Mouse (Mus musculus) forebrain, embryonic 16.5 days (tissue): ENCODE results near the gene Rps5. TPM values are rescaled to one million over a fixed set of nuclear protein-coding genes. Genes with fewer than 3 reads are reported as not detected.
"Not testable (repeated sequence)": the region's sequence is repeated elsewhere in the genome, so short reads cannot be mapped to it uniquely, and the experiment has no call there.

ENCODE experiments used
- ATAC-seq: fragments of 200-750 bp; cut with Nextera tagmentation; 2 replicates; pipeline ENCODE4 v1.8.0; 2017; ENCODE audit warnings: mild to moderate bottlenecking, moderate library complexity
- H3K27ac ChIP-seq: fragments of 300-500 bp; sonication (generic); 2 replicates; pipeline ENCODE4 v1.5.1; 2014; ENCODE audit warnings: low read length, control low read depth
- H3K27me3 ChIP-seq: fragments of 300-500 bp; sonication (generic); replicated peaks from 2 replicates; pipeline ENCODE4 v1.6.1; 2014; ENCODE audit warnings: low read length; ENCODE audit not compliant: control insufficient read depth, insufficient read depth
- H3K36me3 ChIP-seq: fragments of 300-500 bp; sonication (generic); 2 replicates; pipeline ENCODE4 v1.6.1; 2014; ENCODE audit not compliant: control insufficient read depth, insufficient read depth
- H3K4me1 ChIP-seq: fragments of 300-500 bp; sonication (generic); replicated peaks from 2 replicates; pipeline ENCODE4 v1.6.1; 2014; ENCODE audit warnings: low read length; ENCODE audit not compliant: control insufficient read depth, insufficient read depth
- H3K4me2 ChIP-seq: fragments of 300-500 bp; sonication (generic); 2 replicates; pipeline ENCODE4 v1.6.1; 2014; ENCODE audit warnings: mild to moderate bottlenecking, low read length, control low read depth
- H3K4me3 ChIP-seq: fragments of 300-500 bp; sonication (generic); replicated peaks from 2 replicates; pipeline ENCODE4 v1.5.1; 2014; ENCODE audit warnings: mild to moderate bottlenecking, low read length, control low read depth
- H3K9ac ChIP-seq: fragments of 300-500 bp; sonication (generic); replicated peaks from 2 replicates; pipeline ENCODE4 v1.6.1; 2014; ENCODE audit warnings: low read depth, low read length, control low read depth
- H3K9me3 ChIP-seq: fragments of 300-500 bp; sonication (generic); 2 replicates; pipeline ENCODE4 v1.6.1; 2016; ENCODE audit warnings: low read length; ENCODE audit not compliant: control insufficient read depth
- WGBS: fragments of 180-500 bp; shearing (Covaris S2); extraction: QIAGEN DNeasy Blood & Tissue Kit; methylation state at CpG from one replicate; pipeline ENCODE4 v1.1.7; 2014; 5-methylcytosine and 5-hydroxymethylcytosine counted together
- polyA plus RNA-seq: library from polyadenylated mRNA; unstranded; fragments of >200 nt; fragmentation: Nextera tagmentation; extraction: Ambion mirVana; gene quantifications from 2 replicates; pipeline ENCODE4 v1.2.1, GENCODE M21; 2015

Rps5 gene
- polyA plus RNA-seq, 1 experiment from 2014 or later: 660 TPM

GRCm38 (mm10) chr7:12897655-12898410, 24.3 kb upstream of the Rps5 start, which contains the start of gene Zscan22:
TSS of gene Zscan22 (plus strand) at chr7:12897815.
- peak within 1 kb of the TSS; percentile 79 for H3K9ac ChIP-seq
- no peaks in the 10 kb centered on the region for H3K27me3 ChIP-seq
- ATAC-seq: peak; percentile 99
- H3K4me3 ChIP-seq: peak within 1 kb of the TSS; percentile 76
- no peaks in the 10 kb centered on the region for H3K9me3 ChIP-seq
- no peaks in the 10 kb centered on the region for H3K36me3 ChIP-seq
- peak within 1 kb of the TSS; percentile 54 for H3K4me2 ChIP-seq
- WGBS: 8% methylated on average over 36 of the region's 36 CpGs
- H3K4me1 ChIP-seq: peaks cover 8% of the 10 kb centered on the region
- no peak within 1 kb of the TSS for H3K27ac ChIP-seq

- ATAC-seq: no peak
- Histone ChIP-seq H3K27ac (no peak overlapping the region), H3K27me3 (no peaks in the 10 kb centered on the region), H3K4me2 (no peak overlapping the region), H3K4me3 (no peak overlapping the region), H3K9ac (no peak overlapping the region), H3K36me3 (peaks cover 9% of the 10 kb centered on the region; the same call in 1 of the 2 replicates), H3K4me1 (peaks cover 8% of the 10 kb centered on the region), H3K9me3 (no peaks in the 10 kb centered on the region)
- WGBS: 96% methylated on average over 5 of the region's 5 CpGs
These were observed 20.6 kb upstream of the Rps5 start for GRCm38 (mm10) chr7:12901517-12901916.

- Histone ChIP-seq H3K4me3 (no peak overlapping the region), H3K9me3 (no peaks in the 10 kb centered on the region), H3K4me1 (peaks cover 3% of the 10 kb centered on the region), H3K9ac (no peak overlapping the region), H3K36me3 (peaks cover 20% of the 10 kb centered on the region), H3K27me3 (no peaks in the 10 kb centered on the region), H3K27ac (no peak overlapping the region), H3K4me2 (no peak overlapping the region)
- no peak for ATAC-seq
- 53% methylated on average over 10 of the region's 10 CpGs for WGBS
These were observed 18.5 kb upstream of the Rps5 start for GRCm38 (mm10) chr7:12903623-12904022.

- H3K4me3 ChIP-seq: no peak overlapping the region
- peaks cover 20% of the 10 kb centered on the region for H3K36me3 ChIP-seq
- H3K4me1 ChIP-seq: peaks cover 4% of the 10 kb centered on the region
- no peak overlapping the region for H3K27ac ChIP-seq
- WGBS: 86% methylated on average over 1 of the region's 1 CpGs
- ATAC-seq: no peak
- no peaks in the 10 kb centered on the region for H3K27me3 ChIP-seq
- no peak overlapping the region for H3K9ac ChIP-seq
- no peaks in the 10 kb centered on the region for H3K9me3 ChIP-seq
- no peak overlapping the region for H3K4me2 ChIP-seq
These were observed 16.9 kb upstream of the Rps5 start for GRCm38 (mm10) chr7:12905146-12905545.

GRCm38 (mm10) chr7:12909498-12909962, 12.6 kb upstream of the Rps5 start:
- H3K36me3 ChIP-seq: peaks cover 17% of the 10 kb centered on the region
- peak; percentile 48 for ATAC-seq
- peak overlapping the region; percentile 91 for H3K27ac ChIP-seq

GRCm38 (mm10) chr7:12910181-12910668, 11.9 kb upstream of the Rps5 start:
- H3K9ac ChIP-seq: peak overlapping the region; percentile 73
- H3K27me3 ChIP-seq: no peaks in the 10 kb centered on the region
- H3K4me1 ChIP-seq: peaks cover 4% of the 10 kb centered on the region
- peak; percentile 88 for ATAC-seq
- H3K36me3 ChIP-seq: peaks cover 17% of the 10 kb centered on the region
- peak overlapping the region; percentile 91 for H3K27ac ChIP-seq
- no peaks in the 10 kb centered on the region for H3K9me3 ChIP-seq
- WGBS: 11% methylated on average over 19 of the region's 19 CpGs
- peak overlapping the region; percentile 61 for H3K4me3 ChIP-seq
- peak overlapping the region; percentile 62 for H3K4me2 ChIP-seq

More at GRCm38 (mm10) chr7:12909498-12909962, 12.6 kb upstream of the Rps5 start:
- H3K4me1 ChIP-seq: peaks cover 4% of the 10 kb centered on the region
- peak overlapping the region; percentile 61 for H3K4me3 ChIP-seq
- peak overlapping the region; percentile 73 for H3K9ac ChIP-seq
- WGBS: 39% methylated on average over 7 of the region's 7 CpGs
- no peaks in the 10 kb centered on the region for H3K27me3 ChIP-seq
- no peaks in the 10 kb centered on the region for H3K9me3 ChIP-seq
- H3K4me2 ChIP-seq: peak overlapping the region; percentile 62

- Histone ChIP-seq H3K9me3 (no peaks in the 10 kb centered on the region), H3K4me1 (peaks cover 4% of the 10 kb centered on the region), H3K36me3 (no peaks in the 10 kb centered on the region), H3K4me2 (no peak overlapping the region), H3K9ac (no peak overlapping the region), H3K4me3 (no peak overlapping the region), H3K27me3 (no peaks in the 10 kb centered on the region), H3K27ac (no peak overlapping the region)
- no peak for ATAC-seq
These were observed 8.5 kb upstream of the Rps5 start for GRCm38 (mm10) chr7:12913556-12913955.

- H3K4me2 ChIP-seq, H3K4me3 ChIP-seq: not testable (repeated sequence)
- WGBS: 94% methylated on average over 7 of the region's 8 CpGs
These were observed 1.6 kb upstream of the Rps5 start for GRCm38 (mm10) chr7:12920495-12920894.

GRCm38 (mm10) chr7:12921318-12921704, 779 bp upstream of the Rps5 start:
- Histone ChIP-seq H3K36me3 (peaks cover 19% of the 10 kb centered on the region), H3K4me1 (peaks cover 14% of the 10 kb centered on the region), H3K9ac (peak overlapping the region; percentile 86), H3K4me3 (peak overlapping the region; percentile 81), H3K27me3 (no peaks in the 10 kb centered on the region), H3K9me3 (no peaks in the 10 kb centered on the region), H3K4me2 (peak overlapping the region; percentile 90), H3K27ac (peak overlapping the region; percentile 94)
- WGBS: 0% methylated on average over 3 of the region's 3 CpGs
- peak; percentile 0; the same call in 1 of the 2 replicates for ATAC-seq

More at GRCm38 (mm10) chr7:12920495-12920894, 1.6 kb upstream of the Rps5 start:
- H3K9ac ChIP-seq, H3K9me3 ChIP-seq, H3K27me3 ChIP-seq, H3K27ac ChIP-seq, ATAC-seq: not testable (repeated sequence)
- H3K36me3 ChIP-seq: peaks cover 11% of the 10 kb centered on the region
- peaks cover 14% of the 10 kb centered on the region for H3K4me1 ChIP-seq
